Mouse (Mus musculus) kidney, adult 9 months (tissue): ENCODE measurements around the gene Serpina3f.

Source experiments
- DNase-seq: peaks from one replicate; pipeline ENCODE4 v3.0.0; 2022

Gene Serpina3f

DNA sequence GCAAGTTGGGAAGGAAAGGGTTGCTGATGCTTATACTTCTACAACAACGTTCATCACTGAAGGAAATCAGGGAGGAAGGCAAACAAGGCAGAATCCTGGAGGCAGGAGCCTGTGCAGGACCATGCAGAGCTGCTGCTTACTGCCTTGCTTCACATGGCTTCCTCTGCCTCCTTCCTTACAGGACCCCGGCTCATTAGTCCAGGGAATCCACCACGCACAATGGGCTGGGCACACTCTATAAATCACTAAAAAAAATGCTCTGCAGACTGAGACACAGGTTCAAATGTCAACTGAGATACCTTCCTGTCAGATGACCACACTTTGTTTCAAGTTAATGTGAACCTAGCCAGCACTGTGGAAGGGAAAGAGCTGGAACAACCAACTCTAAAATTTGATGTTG is 46.7 kb downstream of the Serpina3f start:
- no peak for DNase-seq

DNA sequence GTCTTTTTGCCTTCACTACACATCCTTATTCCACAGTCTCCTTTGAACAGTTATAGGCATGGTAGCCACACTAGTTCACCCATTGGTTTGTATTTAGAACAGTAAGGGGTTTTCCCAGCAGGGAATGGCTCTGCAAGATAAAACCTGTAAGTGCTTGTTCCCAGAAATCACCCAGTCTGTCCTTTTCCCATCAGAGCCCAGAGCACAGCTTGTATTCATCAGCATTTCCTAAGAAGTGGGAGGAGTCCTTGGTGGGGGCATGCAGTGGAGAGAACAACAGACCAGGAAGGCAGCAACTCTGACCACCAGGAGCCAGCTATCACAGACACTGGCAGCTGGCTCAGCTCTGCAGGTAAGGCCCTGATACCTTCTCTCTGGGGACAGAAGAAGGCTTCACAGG is 48.5 kb downstream of the Serpina3f start, which contains the start of gene Serpina3i:
Gene Serpina3i (plus strand): TSS at position 260 of the 400 bp plus-strand sequence.
- DNase-seq: no peak

DNA sequence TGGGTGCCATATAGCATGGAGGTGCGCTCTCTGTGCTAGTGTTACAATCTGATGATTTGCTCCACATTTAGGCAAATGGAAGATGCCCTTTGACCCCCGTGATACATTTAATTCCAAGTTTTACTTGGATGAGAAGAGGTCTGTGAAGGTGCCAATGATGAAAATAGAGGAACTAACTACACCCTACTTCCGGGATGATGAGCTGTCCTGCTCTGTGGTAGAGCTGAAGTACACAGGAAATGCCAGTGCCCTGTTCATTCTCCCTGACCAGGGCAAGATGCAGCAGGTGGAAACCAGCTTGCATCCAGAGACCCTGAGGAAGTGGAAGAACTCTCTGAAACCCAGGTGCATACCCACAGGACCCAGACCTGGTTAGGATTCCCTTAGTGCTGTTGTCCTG is 52.0 kb downstream of the Serpina3f start:
- DNase-seq: no peak
